Mouse (Mus musculus): ENCODE measurements around the gene Tmem178b.

The Tmem178b gene

DNA sequence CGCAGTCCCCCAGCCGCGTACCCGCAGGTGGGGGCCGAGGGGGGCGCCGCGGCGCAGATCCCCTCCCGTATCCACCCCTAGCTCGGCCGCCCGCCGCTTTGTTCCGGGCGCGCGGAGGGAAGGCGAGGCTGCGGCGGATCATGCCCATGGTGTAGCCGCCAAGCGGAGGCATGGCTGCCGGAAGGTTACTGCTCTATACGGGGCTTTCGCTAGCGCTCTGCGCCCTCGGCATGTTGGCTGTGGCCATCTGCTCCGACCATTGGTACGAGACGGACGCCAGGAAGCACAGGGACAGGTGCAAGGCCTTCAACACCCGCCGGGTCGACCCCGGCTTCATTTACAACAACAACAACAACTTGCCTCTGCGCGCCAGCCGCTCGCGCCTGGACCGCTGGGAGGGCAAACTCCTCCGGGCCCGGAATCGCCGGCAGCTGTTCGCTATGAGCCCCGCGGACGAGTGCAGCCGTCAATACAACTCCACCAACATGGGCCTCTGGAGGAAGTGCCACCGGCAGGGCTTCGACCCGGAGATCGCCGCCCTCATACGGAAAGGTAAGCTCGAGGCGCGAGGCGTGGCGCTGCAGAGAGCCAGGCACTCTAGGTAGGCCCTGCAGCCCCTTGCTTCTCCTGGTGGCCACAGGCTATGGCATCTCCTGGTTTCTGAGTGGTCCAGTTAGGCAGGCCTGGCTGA is at the start of gene Tmem178b:
Gene Tmem178b (plus strand): TSS at position 371 of the 691 bp plus-strand sequence.
- no peak for DNase-seq

DNA sequence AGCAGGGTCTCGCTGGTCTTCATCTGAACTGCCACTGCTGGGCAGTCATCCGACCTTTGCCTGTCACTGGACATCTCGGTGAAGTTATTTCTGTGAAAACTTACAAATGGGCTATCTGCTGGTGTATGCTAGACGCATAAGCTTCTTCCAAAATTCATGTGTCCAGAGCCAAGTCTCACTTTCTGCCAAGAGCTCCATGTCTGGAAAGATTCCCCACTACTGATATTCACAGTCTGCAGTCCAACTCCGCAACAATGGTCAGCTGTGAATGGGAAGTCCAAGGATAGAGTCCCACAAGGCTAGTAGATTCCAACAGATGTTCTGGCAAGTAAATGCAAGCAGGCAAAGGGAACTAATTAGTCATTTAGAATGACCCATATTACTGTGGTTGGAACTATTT is 44.3 kb upstream of the Tmem178b start:
- DNase-seq = no peak

DNA sequence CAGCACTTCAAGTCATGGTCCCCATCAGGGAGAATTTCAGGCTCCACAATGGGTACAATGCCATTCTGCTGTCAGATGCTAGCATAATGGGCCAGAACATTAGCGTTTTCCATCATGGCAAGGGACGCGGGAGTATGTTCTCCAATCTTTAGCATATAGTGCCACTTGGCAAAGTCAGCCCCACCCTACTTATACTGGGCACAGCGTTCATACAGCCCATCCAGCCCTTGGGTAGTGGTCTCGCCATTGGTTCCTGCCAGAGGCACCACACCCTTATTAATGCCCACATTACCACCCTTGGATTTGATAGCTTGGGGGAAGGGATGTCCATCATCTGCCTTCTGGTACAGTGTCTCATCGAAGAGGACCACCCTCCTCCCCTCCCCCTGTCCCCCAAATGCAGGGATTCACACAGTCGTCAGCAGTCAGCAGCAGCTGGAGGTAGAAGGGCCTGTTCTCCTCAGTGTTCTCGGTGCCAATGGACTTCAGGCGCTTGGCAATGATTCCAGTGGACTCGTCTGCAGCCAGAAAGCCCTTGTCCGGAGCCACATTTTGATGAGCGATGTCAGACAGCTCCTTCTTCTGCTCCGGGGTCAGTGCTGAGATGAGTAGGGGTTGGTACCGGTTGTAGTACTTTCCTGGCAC is 29.3 kb upstream of the Tmem178b start:
- DNase-seq = no peak

DNA sequence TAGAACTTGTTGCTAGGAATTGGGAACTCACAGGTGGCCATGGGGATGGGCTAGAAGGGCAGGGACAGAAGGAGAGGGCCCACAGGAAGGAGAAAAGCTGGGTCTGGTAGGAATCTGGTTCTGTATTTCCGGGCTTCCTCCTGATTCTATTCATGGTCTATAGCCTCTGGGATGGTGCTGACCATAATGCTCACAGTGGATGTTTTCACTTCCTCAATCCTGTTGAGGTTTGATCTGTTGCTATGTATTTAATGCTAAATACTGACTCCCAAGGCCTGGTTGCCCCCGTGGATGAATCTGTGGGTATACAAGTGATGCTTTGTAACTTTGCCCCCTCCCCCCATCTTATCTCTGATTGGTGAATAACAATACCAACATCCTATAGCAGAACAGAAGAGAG is 25.5 kb upstream of the Tmem178b start:
- DNase-seq = no peak

DNA sequence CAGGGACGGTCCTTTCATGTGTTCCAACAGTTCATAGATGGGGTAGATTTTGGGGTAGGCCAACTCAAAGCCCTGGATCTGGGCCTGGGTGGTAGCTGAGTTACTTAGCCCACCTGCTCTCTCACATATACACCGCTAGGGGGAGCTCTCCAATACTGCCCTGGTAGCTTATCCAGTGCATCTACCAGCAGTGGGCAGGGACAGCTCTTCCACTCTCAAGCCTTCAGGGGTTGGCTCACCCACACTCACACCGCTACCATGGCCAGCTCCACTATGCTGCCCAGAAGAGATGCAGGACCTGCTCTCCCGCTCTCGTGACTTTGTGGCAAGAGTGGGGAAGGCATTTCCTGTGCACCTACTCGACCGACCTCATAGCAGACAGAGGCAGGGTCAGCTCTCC is 24.3 kb upstream of the Tmem178b start:
- no peak for DNase-seq

DNA sequence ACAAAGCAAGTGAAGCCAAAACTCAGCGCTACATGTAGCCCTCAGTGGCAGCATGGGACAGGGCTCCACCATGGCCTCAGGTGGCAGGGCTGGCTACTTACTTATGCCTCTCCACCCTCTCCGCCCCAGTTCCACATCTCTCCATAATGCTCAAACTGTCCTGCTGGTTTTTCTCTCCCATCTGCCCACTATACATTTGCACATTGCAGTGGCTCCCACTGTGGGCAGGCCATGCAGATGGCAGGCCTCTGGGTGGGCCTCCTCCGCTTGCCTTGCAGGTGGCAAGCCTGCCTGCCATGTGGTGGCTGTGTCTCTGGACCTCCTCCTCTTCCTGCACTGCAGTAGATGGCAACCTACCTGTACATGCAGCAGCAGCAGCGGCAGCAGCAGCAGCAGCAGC is 23.4 kb upstream of the Tmem178b start:
- no peak for DNase-seq

DNA sequence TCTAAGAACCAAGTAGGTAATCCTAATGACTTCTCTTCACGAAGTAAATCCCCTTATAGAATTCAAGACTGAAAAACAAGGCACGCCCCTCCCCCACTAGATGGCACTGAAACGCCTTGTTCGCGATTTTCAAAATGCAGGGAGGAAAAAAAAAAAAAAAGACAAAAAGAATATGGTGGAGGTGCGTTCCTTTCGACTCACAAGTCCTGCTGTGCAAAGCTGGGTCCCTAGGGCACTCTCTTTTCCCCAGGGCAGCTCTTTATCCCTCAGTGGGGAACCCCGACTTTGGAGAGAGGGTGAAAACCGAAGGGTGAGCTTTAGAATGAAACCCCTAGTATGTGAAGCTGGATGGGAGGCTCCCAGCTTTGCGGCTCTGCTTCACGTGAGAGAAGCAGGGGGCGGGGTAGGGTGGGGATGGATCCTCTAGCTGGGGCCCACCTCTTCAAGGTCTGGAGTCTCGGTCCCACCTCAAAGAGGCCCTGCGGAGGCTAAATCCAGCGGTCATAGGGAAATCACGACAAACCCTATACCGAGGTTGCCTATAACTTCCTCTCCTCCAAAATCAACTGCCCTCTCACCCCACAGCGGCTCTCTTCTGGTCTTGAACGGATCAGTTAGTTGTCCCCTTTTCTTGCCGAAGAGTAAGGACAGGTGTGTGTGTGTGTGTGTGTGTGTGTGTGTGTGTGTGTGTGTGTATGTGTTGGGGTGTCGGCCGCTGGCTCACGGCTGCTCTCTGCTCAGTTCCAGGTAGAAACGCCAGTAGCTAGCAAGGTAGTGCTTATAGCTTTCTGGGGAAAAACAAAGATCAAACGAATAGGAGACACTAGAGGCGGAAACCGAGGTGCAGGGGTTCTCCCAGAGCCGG is 2.6 kb upstream of the Tmem178b start:
- DNase-seq = no peak

DNA sequence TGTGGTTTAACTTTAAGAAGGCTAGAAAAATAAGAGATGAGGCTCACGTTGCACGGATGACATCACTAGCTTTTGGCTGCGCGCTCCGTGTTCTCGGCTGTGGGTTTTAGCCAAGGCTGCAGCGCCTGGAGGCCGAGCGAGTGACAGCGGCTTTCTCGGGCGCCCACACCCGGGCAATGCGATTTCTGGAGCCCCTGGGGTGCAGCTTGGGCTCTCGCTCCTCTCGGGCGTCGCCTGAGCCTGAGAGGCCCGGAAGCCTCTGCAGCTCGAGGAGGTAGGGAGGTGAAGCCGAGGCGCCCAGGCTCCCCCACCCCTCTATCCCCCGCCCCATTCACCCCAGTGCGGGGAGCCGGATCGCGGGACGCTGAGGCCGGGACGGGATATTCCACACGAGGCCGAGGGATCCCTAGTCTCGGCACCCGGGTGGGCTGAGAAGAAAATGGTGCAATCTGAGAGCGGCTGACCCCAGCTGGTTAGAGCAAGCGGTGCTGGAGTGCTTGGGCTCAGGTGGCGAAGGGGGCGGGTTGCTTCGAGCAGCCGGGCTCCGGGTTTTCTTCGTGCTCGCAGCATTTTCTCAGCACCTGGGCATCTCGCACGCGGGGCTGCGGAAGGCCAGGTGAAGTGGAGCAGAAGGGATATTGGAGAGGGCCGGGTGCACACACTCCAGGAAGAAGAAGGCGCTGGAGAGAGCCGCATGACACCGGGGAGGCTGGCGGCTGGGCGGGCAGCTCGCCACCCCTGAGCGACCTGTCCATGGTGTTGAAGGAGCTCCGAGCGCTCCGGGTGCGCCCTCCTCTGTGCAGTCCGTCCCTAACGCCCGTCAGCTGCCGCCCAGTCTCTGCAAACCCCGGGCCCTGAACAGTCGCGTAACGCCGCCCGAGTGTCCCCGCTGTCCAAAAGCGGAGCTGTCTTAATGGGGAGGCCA is 1.4 kb upstream of the Tmem178b start:
- DNase-seq = no peak

DNA sequence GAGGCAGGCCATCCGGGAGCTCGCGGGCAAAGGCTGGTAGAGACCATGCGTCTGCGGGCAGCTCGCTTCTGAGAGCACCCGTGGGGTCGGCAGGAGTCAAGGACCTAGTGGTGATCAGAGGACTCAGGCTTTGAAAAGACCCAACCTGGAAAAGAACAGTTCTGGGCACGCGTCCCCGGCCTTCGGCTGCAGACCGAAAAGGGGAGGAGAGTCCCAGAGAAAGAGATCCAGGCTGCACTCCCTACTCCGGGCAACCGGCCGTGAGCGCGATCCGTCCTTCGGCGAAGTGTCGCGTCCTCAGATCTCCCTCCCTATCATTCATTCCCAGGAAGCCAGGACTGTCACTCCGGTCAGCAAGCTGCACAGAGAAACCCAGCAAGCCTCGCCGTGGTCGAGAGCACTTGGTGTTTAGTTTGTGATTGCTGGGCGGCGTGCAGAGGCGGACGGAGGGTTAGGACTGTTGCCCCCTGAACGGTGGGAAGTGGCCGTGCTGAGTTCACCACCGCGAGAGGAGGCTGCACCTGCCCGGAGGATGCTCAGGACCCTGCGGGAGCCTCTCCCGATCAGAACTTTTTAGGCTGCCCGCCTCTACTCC is 668 bp upstream of the Tmem178b start:
- no peak for DNase-seq

DNA sequence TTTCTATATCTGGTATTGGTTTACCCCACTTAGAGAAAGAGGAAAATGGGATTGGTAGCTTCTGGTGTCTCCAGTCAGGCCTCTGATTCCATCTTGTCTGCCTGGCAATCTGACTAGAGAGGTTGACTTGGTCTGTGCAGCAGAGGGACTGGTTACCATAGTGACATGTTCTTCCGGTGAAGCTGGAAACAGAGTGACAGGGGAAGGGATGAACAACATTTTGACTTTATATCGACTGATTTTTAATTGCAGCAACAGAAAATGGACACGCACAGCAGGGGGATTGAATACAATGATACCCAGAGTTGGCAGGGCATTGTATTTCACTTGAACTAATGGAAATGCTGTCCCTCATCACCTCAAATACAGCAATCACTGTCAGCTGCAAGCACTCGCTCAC is 2.1 kb downstream of the Tmem178b start:
- no peak for DNase-seq

DNA sequence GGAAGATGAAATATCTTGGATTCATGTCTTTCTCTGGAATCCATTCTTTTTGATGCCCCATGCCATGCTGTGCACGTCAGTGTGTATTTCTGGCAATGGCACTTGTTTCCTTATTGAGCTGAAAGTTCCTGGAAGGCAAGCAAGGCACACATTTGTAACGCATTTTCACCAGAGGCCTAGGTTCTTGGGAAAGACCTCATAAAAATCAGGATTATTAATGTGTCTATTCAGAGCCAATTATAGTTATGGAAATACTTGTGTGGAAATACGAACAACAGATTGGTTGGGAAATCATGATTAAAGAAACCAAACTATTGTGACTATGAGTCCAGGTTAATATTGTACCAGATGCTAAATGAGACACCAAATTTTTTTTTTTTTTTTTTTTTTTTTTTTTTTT is 3.4 kb downstream of the Tmem178b start:
- DNase-seq = no peak

DNA sequence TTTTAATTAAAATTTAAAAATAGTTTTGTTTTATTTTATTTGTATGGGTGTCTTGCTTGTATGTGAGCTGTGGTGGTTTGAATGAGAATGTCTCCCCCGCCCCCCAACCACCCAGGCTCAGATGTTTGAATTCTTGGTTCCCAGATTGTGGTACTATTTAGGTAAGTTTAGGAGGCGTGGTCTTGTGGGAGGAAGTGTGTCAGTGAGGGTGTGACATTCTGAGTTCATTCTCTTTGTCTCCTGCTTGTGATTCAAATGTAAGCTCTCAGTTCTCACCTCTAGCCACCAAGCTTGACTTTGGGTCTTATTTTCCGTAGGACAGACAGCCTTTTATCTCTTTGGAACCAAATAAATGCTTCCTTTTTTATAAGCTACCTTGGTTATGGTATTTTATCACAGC is 17.7 kb downstream of the Tmem178b start:
- no peak for DNase-seq

DNA sequence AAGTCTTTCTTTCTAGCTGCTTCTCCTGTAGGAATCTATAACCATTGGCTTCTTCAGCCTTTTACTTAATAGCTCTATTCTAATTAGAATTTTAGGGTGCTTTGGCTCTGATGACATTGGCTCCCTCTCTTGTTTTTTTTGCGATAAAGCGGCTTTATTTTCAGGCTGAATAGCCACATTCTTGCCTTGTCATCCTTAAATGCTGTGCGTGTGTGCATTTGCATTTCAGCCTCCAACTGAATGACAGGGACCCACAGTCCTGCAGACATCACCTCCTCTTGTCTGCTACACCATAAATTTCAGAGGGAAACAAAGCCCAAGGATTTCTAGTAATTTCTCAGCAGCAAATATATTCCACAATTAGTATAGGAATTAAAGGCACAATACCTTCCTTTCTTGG is 23.4 kb downstream of the Tmem178b start:
- no peak for DNase-seq

DNA sequence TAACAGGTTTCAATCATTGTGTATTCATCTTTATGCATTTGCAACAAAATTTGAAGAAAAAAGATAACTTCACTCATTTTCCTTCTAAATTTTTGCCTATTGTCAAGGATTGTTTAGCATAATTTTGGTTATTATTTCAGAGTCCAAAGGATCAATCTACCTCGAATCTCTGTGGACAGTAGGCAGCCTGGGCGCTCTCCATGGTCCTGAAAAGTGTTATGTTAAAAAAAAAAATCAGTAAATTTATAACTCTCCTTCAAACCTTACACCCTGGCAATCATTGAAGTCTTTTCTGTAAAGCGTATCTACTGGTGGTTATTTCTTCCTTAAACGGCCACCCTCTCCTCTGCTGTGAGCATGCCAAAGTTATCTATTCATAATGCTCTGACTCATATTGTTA is 26.2 kb downstream of the Tmem178b start:
- DNase-seq = no peak

DNA sequence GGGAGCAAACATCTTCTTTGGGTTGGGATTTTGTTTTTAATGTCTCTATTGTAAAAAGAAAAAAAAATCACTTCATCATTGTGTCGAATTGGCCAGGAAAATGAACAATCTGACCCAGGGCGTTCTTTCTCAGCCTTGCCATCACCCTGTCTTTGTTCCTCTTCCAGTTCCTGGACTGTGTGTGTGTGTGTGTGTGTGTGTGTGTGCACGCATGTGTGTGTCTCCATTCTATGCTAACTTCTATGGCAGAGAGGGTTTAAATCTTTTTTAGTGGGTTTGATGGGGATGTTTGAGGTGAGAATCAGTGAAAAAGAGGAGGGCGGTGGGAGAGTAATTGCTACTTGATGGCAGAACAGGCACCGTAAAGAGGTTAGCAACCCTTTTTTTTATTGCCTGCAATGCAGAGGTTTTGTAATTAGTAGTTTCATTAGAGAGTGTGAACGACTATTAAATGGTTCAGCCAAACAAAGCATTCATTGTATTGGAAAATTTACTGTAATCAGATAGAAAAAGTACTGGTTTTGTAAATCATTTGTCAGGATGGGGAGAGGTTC is 30.2 kb downstream of the Tmem178b start:
- no peak for DNase-seq

DNA sequence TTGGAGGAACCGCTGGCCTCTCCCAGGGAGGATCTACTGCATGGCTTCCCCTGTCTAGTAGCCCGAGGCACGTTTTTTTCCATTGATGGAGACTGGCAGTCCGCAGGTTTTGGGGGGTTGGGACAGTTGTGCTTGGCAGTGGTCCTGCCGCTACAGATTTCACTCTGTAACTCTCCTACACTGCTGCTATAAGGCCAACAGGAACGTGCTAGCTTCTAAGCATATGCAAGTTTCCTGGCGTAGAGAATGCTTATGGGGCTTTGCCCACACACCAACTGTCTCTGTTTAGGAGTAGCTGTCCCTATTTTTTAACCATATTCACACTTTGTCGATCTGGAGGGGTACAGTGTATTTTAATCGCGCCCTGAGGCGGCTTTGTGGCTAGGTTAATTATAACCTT is 30.8 kb downstream of the Tmem178b start:
- DNase-seq = no peak

DNA sequence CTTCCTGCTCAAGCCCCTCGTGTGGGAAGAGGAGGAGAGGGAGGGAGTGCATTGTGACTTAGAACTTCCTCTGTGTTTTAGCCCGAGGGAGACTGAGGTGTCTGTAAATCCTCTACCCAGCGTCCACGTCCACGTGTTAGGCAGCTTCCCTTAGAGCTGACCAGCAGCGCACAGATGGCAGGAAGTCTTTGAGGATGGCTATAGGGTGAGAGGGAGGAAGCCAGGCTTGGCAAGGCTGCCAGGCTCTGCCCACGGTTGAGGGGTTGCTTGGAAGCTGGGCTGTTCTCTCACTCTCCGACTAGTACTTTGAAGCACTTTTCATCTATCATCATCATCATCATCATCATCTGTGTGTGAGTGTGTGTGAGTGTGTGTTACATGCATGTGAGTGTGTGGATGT is 41.9 kb downstream of the Tmem178b start:
- no peak for DNase-seq

DNA sequence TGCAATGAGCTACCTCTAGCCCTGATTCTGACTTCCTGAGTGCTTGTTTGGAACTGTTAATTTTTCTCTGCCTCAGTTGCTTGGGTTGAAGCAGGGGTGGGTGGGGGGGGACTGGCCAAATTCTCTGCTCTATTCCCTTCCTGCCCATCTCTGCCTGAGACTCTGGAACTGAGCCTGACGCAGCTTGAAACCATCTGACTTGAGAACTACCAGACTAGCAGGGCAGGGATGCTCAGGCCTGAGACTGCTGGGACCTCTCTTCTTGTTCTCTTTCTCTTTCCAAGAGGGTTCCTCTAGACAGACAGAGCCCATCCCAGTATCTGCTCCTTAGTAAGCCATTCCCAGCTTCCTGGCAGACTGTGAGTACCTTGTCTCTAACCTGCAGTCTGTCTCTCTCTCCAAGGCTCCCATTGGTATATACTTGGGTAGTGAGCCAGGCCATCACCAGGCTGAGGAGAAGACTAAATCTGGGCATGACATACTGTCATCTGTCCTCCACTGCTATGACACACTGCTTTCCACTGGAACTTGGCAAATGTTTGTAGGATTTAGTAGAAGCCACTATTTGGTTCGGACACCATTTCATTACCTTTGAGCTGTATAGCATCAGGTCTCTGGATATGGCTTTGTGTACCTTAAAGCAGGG is 42.7 kb downstream of the Tmem178b start:
- no peak for DNase-seq

DNA sequence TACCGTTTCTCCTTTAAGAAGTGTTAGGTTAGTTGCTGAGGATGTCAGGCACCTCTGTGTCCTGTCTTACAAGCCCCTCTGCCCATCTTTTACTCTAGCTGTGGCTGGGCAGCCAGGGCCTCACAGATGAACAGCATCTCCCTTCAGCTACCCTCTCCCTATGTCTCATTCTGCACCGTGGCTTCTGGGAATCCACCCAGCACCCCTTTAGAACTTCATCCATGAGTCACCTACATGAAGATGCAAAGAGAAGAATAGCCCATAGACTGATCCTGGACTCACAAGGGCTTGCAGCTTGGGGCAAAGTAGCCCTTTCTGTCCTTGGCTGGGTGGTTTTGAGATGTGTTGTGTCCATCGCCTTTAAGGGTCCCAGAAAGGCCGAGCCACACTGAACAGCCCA is 43.4 kb downstream of the Tmem178b start:
- no peak for DNase-seq

DNA sequence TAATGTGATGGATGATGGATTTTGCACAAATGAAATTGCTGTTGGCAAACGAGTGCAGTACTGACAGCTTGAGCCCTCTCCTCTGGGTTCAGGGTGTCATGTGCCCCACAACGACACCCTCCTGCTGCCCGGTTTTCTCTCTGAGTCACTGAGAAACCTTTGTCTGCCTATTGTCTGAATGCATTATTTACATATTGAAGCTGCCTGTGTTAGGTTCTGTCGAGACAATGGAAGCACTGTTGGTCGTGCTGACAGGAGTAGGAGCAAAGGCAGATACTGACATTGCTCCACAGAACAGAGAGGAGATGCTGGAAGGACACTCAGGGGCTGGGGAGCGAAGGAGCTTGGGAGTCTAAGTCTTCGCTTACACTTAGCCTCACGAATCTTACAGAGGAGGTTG is 44.2 kb downstream of the Tmem178b start:
- DNase-seq = no peak

DNA sequence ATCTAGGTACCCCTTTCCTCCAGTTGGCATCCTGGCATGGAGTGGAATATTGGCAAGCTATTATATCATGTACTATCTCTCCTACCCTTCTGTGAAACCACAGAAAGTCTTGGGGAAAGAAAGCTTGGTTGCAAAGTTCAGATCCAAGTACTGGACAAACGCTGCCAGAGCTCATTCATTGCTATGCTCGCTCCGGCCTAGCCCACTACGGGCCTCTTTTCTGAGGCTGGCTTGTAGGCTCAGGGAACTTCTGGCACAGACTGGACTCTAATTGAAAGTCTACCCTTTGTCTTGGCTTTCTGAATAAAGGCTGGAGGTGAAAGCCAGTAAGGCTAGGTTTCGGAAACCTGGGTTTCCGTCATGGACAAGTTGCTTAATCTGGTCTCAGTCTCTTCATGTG is 44.7 kb downstream of the Tmem178b start:
- DNase-seq = no peak
